Mouse (Mus musculus) limb, embryonic 14.5 days (tissue): ENCODE results near the gene Acox3. TPM values are rescaled to one million over a fixed set of nuclear protein-coding genes. Genes with fewer than 3 reads are reported as not detected.

Experiments used
- ATAC-seq: fragments of 200-750 bp; cut with Nextera tagmentation; 2 replicates; pipeline ENCODE4 v1.8.0; 2017; ENCODE audit warnings: low read depth, moderate number of reproducible peaks, moderate TSS enrichment; ENCODE audit not compliant: low FRiP score
- DNase-seq: peaks from one replicate; pipeline ENCODE4 v3.0.0-alpha.2; 2015; ENCODE audit warnings: low spot score
- H3K27ac ChIP-seq: fragments of 300-500 bp; sonication (generic); replicated peaks from 2 replicates; pipeline ENCODE4 v1.5.1; 2014; ENCODE audit warnings: low read depth, mild to moderate bottlenecking, low read length, moderate library complexity, mixed read lengths
- H3K27me3 ChIP-seq: fragments of 300-500 bp; sonication (generic); 2 replicates; pipeline ENCODE4 v1.6.1; 2014; ENCODE audit warnings: low read length, mixed read lengths; ENCODE audit not compliant: control insufficient read depth, insufficient read depth
- H3K36me3 ChIP-seq: fragments of 300-500 bp; sonication (generic); 2 replicates; pipeline ENCODE4 v1.6.1; 2014; ENCODE audit warnings: mild to moderate bottlenecking, low read length, moderate library complexity, mixed read lengths; ENCODE audit not compliant: control insufficient read depth, insufficient read depth
- H3K4me1 ChIP-seq: fragments of 300-500 bp; sonication (generic); 2 replicates; pipeline ENCODE4 v1.6.1; 2014; ENCODE audit warnings: antibody characterized with exemption, low read length, mixed read lengths; ENCODE audit not compliant: control insufficient read depth, insufficient read depth
- H3K4me2 ChIP-seq: fragments of 300-500 bp; sonication (generic); replicated peaks from 2 replicates; pipeline ENCODE4 v1.6.1; 2014; ENCODE audit warnings: low read depth, mild to moderate bottlenecking, low read length, moderate library complexity; ENCODE audit not compliant: severe bottlenecking
- H3K4me3 ChIP-seq: fragments of 300-500 bp; sonication (generic); replicated peaks from 2 replicates; pipeline ENCODE4 v1.5.1; 2014; ENCODE audit warnings: low read length
- H3K9ac ChIP-seq: fragments of 300-500 bp; sonication (generic); 2 replicates; pipeline ENCODE4 v1.6.1; 2014; ENCODE audit warnings: mild to moderate bottlenecking, low read depth, low read length, moderate library complexity; ENCODE audit not compliant: severe bottlenecking
- H3K9me3 ChIP-seq: fragments of 300-500 bp; sonication (generic); 2 replicates; pipeline ENCODE4 v1.6.1; 2016; ENCODE audit warnings: low read length; ENCODE audit not compliant: control insufficient read depth
- POLR2A ChIP-seq: fragments of 200-500 bp; IDR thresholded peaks from 2 replicates; pipeline ENCODE4 v1.8.0; 2012; ENCODE audit warnings: inconsistent platforms, mild to moderate bottlenecking, moderate library complexity, borderline replicate concordance; ENCODE audit not compliant: insufficient read depth, insufficient read length; ENCODE audit errors: extremely low read depth
- WGBS: fragments of 180-500 bp; shearing (Covaris S2); extraction: QIAGEN DNeasy Blood & Tissue Kit; methylation state at CpG from one replicate; pipeline ENCODE4 v1.1.7; 2014; 5-methylcytosine and 5-hydroxymethylcytosine counted together
- polyA plus RNA-seq, 2 experiments: library from polyadenylated mRNA; depleted of rRNA in 1 of 2; stranded (reverse) in 1 of 2; unstranded in 1 of 2; fragments of >200 nt; fragmentation: Nextera tagmentation in 1 of 2; extraction: Ambion mirVana in 1 of 2; gene quantifications; 2 replicates each; pipeline versions ENCODE4 v1.2.1 to v1.2.3; 2012 to 2014

Gene Acox3
- polyA plus RNA-seq, 2 experiments, result 14.2 to 31.1 TPM

DNA sequence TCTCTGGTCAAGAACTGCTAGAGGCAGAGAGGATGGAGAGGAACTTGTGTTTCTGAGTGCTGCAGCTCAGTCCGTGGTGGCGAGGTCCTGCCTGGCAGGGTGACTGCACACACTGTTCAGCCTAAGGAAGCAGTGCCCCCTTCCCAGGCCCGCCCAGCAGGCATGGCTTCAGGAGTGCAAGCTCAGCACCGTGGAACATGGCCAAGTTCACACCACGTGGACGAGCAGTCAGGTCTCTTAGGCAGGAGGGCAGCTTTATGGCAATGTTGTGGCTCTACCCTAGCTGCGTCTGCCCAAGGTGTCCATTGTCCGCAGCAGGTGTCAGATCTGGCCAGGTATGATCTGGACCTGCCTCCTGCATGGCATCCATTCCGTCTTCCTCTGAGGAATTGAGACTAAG lies 28.3 kb downstream of the Acox3 start:
- no peak overlapping the region for H3K27ac ChIP-seq
- no peak overlapping the region for H3K9ac ChIP-seq
- DNase-seq, result no peak
- peaks cover 32% of the 10 kb centered on the region for H3K4me1 ChIP-seq
- 68% methylated on average over 9 of the region's 9 CpGs for WGBS
- ATAC-seq, result no peak
- H3K9me3 ChIP-seq, result no peaks in the 10 kb centered on the region
- H3K4me3 ChIP-seq, result no peak overlapping the region
- no peaks in the 10 kb centered on the region for H3K27me3 ChIP-seq
- no peak for TF ChIP-seq POLR2A
- no peak overlapping the region for H3K4me2 ChIP-seq
- H3K36me3 ChIP-seq, result 0 out of 2 replicates have a peak, but pooled peaks cover 2% of the 10 kb centered on the region

- TF ChIP-seq POLR2A, result no peak
- Histone ChIP-seq H3K9me3 (no peaks in the 10 kb centered on the region), H3K4me1 (peaks cover 35% of the 10 kb centered on the region), H3K4me2 (no peak overlapping the region), H3K27me3 (no peaks in the 10 kb centered on the region), H3K9ac (no peak overlapping the region), H3K27ac (peak overlapping the region; percentile 27; the same call in 1 of the 2 replicates), H3K36me3 (0 out of 2 replicates have a peak, but pooled peaks cover 2% of the 10 kb centered on the region), H3K4me3 (no peak overlapping the region)
- 80% methylated on average over 11 of the region's 11 CpGs for whole genome bisulfite sequencing
- DNase-seq (peak; percentile 59), ATAC-seq (no peak)
Observed at GRCm38 (mm10) chr5:35611900-35612299, 29.1 kb downstream of the Acox3 start.

GRCm38 (mm10) chr5:35612722-35613121 lies 29.9 kb downstream of the Acox3 start:
- Histone ChIP-seq H3K4me3 (no peak overlapping the region), H3K9ac (no peak overlapping the region), H3K27ac (no peak overlapping the region), H3K4me2 (no peak overlapping the region), H3K36me3 (0 out of 2 replicates have a peak, but pooled peaks cover 2% of the 10 kb centered on the region), H3K27me3 (no peaks in the 10 kb centered on the region), H3K4me1 (peaks cover 39% of the 10 kb centered on the region), H3K9me3 (no peaks in the 10 kb centered on the region)
- no peak for DNase-seq
- no peak for TF ChIP-seq POLR2A
- ATAC-seq, result no peak
- WGBS, result 79% methylated on average over 8 of the region's 8 CpGs

- no peaks in the 10 kb centered on the region for H3K27me3 ChIP-seq
- H3K36me3 ChIP-seq, result no peaks in the 10 kb centered on the region
- no peaks in the 10 kb centered on the region for H3K9me3 ChIP-seq
- TF ChIP-seq POLR2A, result no peak
- peak overlapping the region; percentile 48; the same call in 1 of the 2 replicates for H3K27ac ChIP-seq
- 38% methylated on average over 5 of the region's 5 CpGs for WGBS
- no peak overlapping the region for H3K4me3 ChIP-seq
- ATAC-seq, result peak; percentile 28; the same call in 1 of the 2 replicates
- H3K9ac ChIP-seq, result no peak overlapping the region
- H3K4me1 ChIP-seq, result peaks cover 24% of the 10 kb centered on the region
- DNase-seq, result peak; percentile 10
- H3K4me2 ChIP-seq, result no peak overlapping the region
Observed at GRCm38 (mm10) chr5:35616943-35617342, 34.1 kb downstream of the Acox3 start.

DNA sequence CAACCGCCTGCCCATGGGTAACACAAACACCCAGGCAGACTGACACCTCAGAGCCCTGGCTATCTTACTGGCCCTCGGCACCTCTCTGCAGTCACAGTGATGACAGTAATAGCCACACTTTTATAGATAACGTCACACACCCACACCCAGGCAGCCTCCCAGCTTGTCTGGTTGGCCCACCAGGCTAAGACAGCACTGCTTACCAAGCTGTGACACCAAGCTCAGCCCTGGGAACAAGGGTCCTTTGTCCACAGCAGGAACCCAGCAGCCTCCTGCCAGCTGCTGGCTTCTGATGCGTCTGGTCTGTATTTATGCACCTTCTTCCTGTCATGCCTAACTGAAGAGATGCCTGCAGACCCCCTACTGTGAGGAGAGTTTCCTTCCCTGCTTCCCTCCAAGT lies 38.3 kb downstream of the Acox3 start:
- Histone ChIP-seq H3K4me1 (peaks cover 24% of the 10 kb centered on the region), H3K36me3 (no peaks in the 10 kb centered on the region), H3K4me2 (no peak overlapping the region), H3K9me3 (no peaks in the 10 kb centered on the region), H3K27me3 (no peaks in the 10 kb centered on the region), H3K4me3 (no peak overlapping the region), H3K27ac (0 out of 2 replicates have a peak overlapping the region, but pooled peaks have one; percentile 39), H3K9ac (no peak overlapping the region)
- 36% methylated on average over 4 of the region's 4 CpGs for WGBS
- TF ChIP-seq POLR2A, result no peak
- peak; percentile 16 for DNase-seq
- ATAC-seq, result no peak

DNA sequence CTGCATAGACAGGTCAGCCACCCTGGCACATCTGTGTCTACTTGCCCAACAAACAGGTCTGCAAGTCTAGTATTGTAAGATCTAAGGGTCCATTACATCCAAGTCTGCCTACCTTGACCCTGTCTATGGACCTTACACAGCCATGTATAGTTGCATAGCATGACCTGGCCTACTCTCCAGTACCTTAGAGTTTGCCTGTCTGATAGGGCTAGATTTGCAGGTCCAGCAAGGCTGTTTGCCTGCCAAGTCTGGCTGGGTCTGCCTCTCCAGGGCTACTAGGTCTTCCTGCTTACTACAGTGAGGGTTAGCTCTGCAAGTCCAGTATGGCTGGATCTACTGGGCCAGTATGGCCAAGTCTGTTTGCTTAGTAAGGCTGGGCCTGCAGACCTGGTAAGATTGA lies 41.0 kb downstream of the Acox3 start:
- TF ChIP-seq POLR2A, result no peak
- Histone ChIP-seq H3K9me3 (no peaks in the 10 kb centered on the region), H3K27ac (no peak overlapping the region), H3K4me2 (no peak overlapping the region), H3K4me1 (peaks cover 10% of the 10 kb centered on the region; the same call in 1 of the 2 replicates), H3K36me3 (no peaks in the 10 kb centered on the region), H3K4me3 (no peak overlapping the region), H3K27me3 (no peaks in the 10 kb centered on the region), H3K9ac (no peak overlapping the region)
- DNase-seq (no peak), ATAC-seq (no peak)
